Mouse (Mus musculus): ENCODE data around the gene Glis1.
A peak's percentile ranks its signal among the peaks of the same experiment; 100 is the strongest.
"Not testable (repeated sequence)": the region's sequence is repeated elsewhere in the genome, so short reads cannot be mapped to it uniquely, and the experiment has no call there.

The Glis1 gene

GRCm38 (mm10) chr4:107588637-107589036 is 154.2 kb downstream of the Glis1 start:
- DNase-seq = no peak

- no peak for DNase-seq
Measured at GRCm38 (mm10) chr4:107589046-107589445, 154.7 kb downstream of the Glis1 start.

GRCm38 (mm10) chr4:107590805-107591534 is 156.6 kb downstream of the Glis1 start:
- peak; percentile 48 for DNase-seq

- DNase-seq = no peak
Measured at GRCm38 (mm10) chr4:107593426-107593825, 159.0 kb downstream of the Glis1 start.

GRCm38 (mm10) chr4:107597226-107597897 is 163.0 kb downstream of the Glis1 start:
- DNase-seq = no peak

- peak; percentile 54 for DNase-seq
Measured at GRCm38 (mm10) chr4:107597898-107598580, 163.6 kb downstream of the Glis1 start.

- not testable (repeated sequence) for DNase-seq
Measured at GRCm38 (mm10) chr4:107598581-107598958, 164.2 kb downstream of the Glis1 start.

GRCm38 (mm10) chr4:107602284-107602683 is 167.9 kb downstream of the Glis1 start:
- no peak for DNase-seq

GRCm38 (mm10) chr4:107602787-107603186 is 168.4 kb downstream of the Glis1 start:
- DNase-seq = no peak

- DNase-seq = no peak
Measured at GRCm38 (mm10) chr4:107603208-107603607, 168.8 kb downstream of the Glis1 start.

- DNase-seq = no peak
Measured at GRCm38 (mm10) chr4:107605964-107606602, 171.7 kb downstream of the Glis1 start.

- DNase-seq = no peak
Measured at GRCm38 (mm10) chr4:107609775-107610174, 175.4 kb downstream of the Glis1 start.

- no peak for DNase-seq
Measured at GRCm38 (mm10) chr4:107611888-107612650, 177.7 kb downstream of the Glis1 start.

GRCm38 (mm10) chr4:107617596-107618230 is 183.3 kb downstream of the Glis1 start:
- DNase-seq = no peak

GRCm38 (mm10) chr4:107619487-107619886 is 185.1 kb downstream of the Glis1 start:
- DNase-seq = no peak

- no peak for DNase-seq
Measured at GRCm38 (mm10) chr4:107621366-107621765, 187.0 kb downstream of the Glis1 start.

GRCm38 (mm10) chr4:107622296-107622695 is 187.9 kb downstream of the Glis1 start:
- no peak for DNase-seq

- DNase-seq = peak; percentile 27
Measured at GRCm38 (mm10) chr4:107623916-107624315, 189.5 kb downstream of the Glis1 start.

- DNase-seq = peak; percentile 30
Measured at GRCm38 (mm10) chr4:107624951-107625350, 190.6 kb downstream of the Glis1 start.

- no peak for DNase-seq
Measured at GRCm38 (mm10) chr4:107628226-107628625, 193.8 kb downstream of the Glis1 start.

- DNase-seq = no peak
Measured at GRCm38 (mm10) chr4:107628921-107629411, 194.6 kb downstream of the Glis1 start.

- no peak for DNase-seq
Measured at GRCm38 (mm10) chr4:107634631-107635030, 200.2 kb downstream of the Glis1 start.
